Mouse (Mus musculus): ENCODE measurements at regions not wholly inside any gene's neighbourhood (a gene's known extent, or its start where the extent isn't known, plus 50 kb on each side); places are given as distances from the start of the nearest gene placed in this dataset.

DNA sequence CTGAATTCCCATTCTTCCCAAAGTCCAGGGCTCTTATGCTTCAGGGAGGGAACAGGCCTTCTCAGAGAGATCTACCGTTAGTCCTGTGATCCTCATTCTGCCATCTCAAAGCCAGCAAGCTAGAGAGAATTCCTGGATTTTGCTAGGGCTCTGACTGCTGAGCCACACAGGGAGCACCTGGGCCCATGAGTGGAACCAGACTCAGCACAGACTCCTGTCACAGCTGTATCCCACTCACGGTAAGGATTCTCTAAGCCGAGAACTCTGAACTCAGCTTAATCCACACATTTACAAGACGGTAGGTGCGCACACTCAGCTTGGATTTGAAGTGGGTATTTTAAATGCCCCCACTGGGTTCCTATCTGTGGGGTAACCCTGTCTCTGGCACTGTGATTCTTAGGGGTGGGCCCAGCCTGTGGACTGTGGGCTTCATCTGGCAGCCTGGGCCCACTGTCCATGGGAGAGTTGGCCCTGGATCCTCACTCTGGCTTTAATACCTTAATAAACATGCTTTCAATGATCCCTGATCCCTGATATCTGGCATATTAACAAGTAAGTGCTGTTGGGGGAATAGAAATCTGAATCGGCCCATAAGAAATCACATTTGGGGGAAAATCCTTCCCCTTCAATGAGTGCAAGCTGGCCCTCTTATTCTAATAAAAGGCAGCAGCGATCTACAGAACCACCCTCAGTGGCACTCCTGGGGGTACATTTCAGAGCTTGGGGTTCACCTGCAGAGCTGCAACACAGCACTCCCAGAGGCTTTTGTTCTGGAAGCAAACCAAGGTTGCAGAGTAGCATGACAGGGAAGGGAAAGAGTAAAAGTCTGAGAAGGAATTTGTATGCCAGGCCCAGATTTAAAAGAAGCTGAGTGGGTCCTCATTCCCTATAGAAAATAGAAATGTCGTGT, 491.5 kb upstream of the Mgmt start:
- Histone ChIP-seq H3K4me2 (ENCODE audit: low read depth, low read length) (no peak overlapping the region), H3K27me3 (replicated peaks; ENCODE audit: control insufficient read depth, insufficient read depth, low read length) (no peaks in the 10 kb centered on the region), H3K9me3 (ENCODE audit: control insufficient read depth, low read length) (no peaks in the 10 kb centered on the region), H3K27ac (replicated peaks; ENCODE audit: low read depth, low read length) (no peak overlapping the region; the same call in 1 of the 2 replicates), H3K36me3 (ENCODE audit: control insufficient read depth, insufficient read depth, low read length) (no peaks in the 10 kb centered on the region), H3K9ac (ENCODE audit: low read depth, low read length) (no peak overlapping the region), H3K4me3 (ENCODE audit: low read depth, low read length) (no peak overlapping the region), H3K4me1 (ENCODE audit: control insufficient read depth, insufficient read depth, low read length) (peaks cover 34% of the 10 kb centered on the region)
- DNase-seq (ENCODE audit: low spot score) (no peak), ATAC-seq (ENCODE audit: low read depth) (no peak)
- WGBS: 67% methylated on average over 8 of the region's 8 CpGs

DNA sequence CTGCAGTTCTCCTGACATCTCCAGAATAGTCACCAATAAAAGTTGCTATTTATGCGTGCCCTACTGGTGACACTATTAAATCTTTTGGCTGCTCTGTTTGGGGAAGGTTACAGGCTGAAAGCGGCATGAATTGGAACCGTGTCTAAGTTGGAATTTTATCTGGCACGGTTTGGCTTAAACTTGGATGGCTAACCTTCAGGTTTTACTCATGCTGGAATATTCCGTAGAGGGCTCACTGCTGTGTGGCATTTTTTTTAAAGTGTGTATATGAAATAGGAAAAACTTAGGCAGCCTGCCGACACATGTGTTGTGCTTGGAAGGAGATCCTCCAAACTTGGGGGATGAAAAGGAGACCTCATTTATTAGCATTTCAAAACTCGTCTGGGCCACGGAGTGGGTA, 489.0 kb upstream of the Mgmt start:
- no peak overlapping the region for H3K4me2 ChIP-seq (ENCODE audit: low read depth, low read length)
- no peak overlapping the region for H3K9ac ChIP-seq (ENCODE audit: low read depth, low read length)
- H3K27me3 ChIP-seq (replicated peaks; ENCODE audit: control insufficient read depth, insufficient read depth, low read length): no peaks in the 10 kb centered on the region
- no peaks in the 10 kb centered on the region for H3K9me3 ChIP-seq (ENCODE audit: control insufficient read depth, low read length)
- WGBS: 42% methylated on average over 8 of the region's 8 CpGs
- ATAC-seq (ENCODE audit: low read depth) (no peak), DNase-seq (ENCODE audit: low spot score) (peak; percentile 79)
- H3K36me3 ChIP-seq (ENCODE audit: control insufficient read depth, insufficient read depth, low read length): no peaks in the 10 kb centered on the region
- no peak overlapping the region for H3K4me3 ChIP-seq (ENCODE audit: low read depth, low read length)
- peaks cover 34% of the 10 kb centered on the region for H3K4me1 ChIP-seq (ENCODE audit: control insufficient read depth, insufficient read depth, low read length)
- H3K27ac ChIP-seq (replicated peaks; ENCODE audit: low read depth, low read length): no peak overlapping the region

DNA sequence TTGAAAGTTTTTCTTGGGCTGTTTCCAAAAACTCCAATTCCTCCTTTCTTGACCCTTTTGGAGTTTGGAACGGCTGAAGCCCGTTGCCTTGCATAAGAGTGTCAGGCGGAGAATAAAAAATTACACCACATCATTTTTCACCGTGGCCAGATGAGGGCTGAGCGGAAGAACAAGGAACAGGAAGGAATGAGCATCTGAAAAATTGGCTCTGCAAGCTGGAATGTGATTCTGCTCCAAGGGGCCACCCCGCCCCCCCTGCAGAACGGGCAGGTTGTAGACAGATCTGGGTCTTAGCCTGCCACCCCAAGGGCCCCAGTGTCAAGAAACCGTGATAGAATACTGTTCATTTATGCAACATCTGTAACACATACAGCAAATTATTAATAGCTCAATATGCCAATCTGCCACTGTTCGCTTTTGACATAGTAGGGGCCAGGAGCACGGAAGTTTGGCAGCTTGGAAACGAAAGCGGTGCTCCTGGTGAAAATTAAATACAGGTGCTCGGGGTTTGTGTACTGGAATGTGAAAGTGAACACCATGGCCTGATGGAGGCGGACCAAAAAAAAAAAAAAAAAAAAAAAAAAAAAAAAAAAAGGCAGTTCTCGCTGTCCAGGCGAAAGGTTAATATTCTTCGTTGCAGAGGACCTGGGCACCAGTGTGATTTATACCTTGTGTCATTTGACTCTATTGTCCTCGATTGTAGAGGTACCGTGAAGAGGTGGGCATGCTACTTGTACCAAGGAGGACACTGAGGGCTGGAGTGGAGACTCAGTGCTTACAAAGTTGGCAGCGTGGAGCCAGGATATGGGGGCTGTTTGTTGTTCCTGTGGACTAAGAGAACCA, 487.9 kb upstream of the Mgmt start:
- no peaks in the 10 kb centered on the region for H3K9me3 ChIP-seq (ENCODE audit: control insufficient read depth, low read length)
- H3K27ac ChIP-seq (replicated peaks; ENCODE audit: low read depth, low read length): peak overlapping the region; percentile 39; the same call in 1 of the 2 replicates
- DNase-seq (ENCODE audit: low spot score): peak; percentile 82
- no peaks in the 10 kb centered on the region for H3K27me3 ChIP-seq (replicated peaks; ENCODE audit: control insufficient read depth, insufficient read depth, low read length)
- peaks cover 34% of the 10 kb centered on the region for H3K4me1 ChIP-seq (ENCODE audit: control insufficient read depth, insufficient read depth, low read length)
- no peak overlapping the region for H3K9ac ChIP-seq (ENCODE audit: low read depth, low read length)
- peak overlapping the region; percentile 47 for H3K4me2 ChIP-seq (ENCODE audit: low read depth, low read length)
- H3K36me3 ChIP-seq (ENCODE audit: control insufficient read depth, insufficient read depth, low read length): no peaks in the 10 kb centered on the region
- WGBS: 26% methylated on average over 20 of the region's 20 CpGs
- peak; percentile 57 for ATAC-seq (ENCODE audit: low read depth)
- H3K4me3 ChIP-seq (ENCODE audit: low read depth, low read length): 0 out of 2 replicates have a peak overlapping the region, but pooled peaks have one; percentile 5

DNA sequence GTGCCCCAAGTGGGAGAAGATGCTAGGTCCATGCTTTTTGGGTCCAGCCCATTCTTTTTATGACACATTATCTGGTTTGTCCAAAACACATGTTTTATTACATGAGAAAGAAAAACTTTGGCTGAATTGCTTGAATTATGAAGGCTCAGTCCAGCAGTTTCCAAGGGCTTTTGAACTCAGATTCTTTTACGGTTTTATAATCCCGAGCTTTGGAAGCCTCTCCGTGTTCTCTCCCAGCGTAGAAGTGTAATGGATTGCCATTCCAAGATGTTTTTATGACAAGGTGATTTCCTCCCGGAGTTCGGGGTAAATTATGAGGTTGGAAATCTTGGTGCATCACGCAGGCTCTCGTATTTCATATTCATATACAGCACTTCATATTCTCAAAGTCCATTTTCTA, 479.6 kb upstream of the Mgmt start:
- Histone ChIP-seq H3K4me3 (ENCODE audit: low read depth, low read length) (no peak overlapping the region), H3K27ac (replicated peaks; ENCODE audit: low read depth, low read length) (no peak overlapping the region), H3K9ac (ENCODE audit: low read depth, low read length) (no peak overlapping the region), H3K4me1 (ENCODE audit: control insufficient read depth, insufficient read depth, low read length) (0 out of 2 replicates have a peak, but pooled peaks cover 10% of the 10 kb centered on the region), H3K9me3 (ENCODE audit: control insufficient read depth, low read length) (no peaks in the 10 kb centered on the region), H3K36me3 (ENCODE audit: control insufficient read depth, insufficient read depth, low read length) (no peaks in the 10 kb centered on the region), H3K27me3 (replicated peaks; ENCODE audit: control insufficient read depth, insufficient read depth, low read length) (no peaks in the 10 kb centered on the region), H3K4me2 (ENCODE audit: low read depth, low read length) (no peak overlapping the region)
- DNase-seq (ENCODE audit: low spot score) (peak; percentile 42), ATAC-seq (ENCODE audit: low read depth) (no peak)
- WGBS: 71% methylated on average over 8 of the region's 8 CpGs

DNA sequence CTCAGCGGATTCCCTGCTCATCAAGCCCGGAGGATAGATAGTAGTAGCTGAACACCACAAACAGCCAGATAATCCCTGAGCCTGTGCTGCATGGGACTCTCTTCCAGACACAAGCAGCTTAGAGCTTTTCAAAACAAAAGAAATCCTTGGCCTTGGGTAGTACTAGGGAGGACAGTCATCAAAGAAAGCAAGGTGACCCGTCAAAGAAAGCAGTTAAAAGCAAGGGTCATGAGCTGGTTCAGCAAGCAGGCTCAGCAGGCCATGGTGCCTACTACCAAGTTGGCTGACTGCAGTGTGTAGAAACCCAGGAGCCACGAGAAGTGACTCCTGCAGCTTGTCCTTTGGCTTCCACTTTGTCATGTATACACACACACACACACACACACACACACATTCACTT, 477.1 kb upstream of the Mgmt start:
- Histone ChIP-seq H3K27ac (replicated peaks; ENCODE audit: low read depth, low read length) (no peak overlapping the region), H3K9ac (ENCODE audit: low read depth, low read length) (no peak overlapping the region), H3K36me3 (ENCODE audit: control insufficient read depth, insufficient read depth, low read length) (no peaks in the 10 kb centered on the region), H3K4me2 (ENCODE audit: low read depth, low read length) (no peak overlapping the region), H3K27me3 (replicated peaks; ENCODE audit: control insufficient read depth, insufficient read depth, low read length) (no peaks in the 10 kb centered on the region), H3K4me3 (ENCODE audit: low read depth, low read length) (no peak overlapping the region), H3K4me1 (ENCODE audit: control insufficient read depth, insufficient read depth, low read length) (0 out of 2 replicates have a peak, but pooled peaks cover 10% of the 10 kb centered on the region), H3K9me3 (ENCODE audit: control insufficient read depth, low read length) (no peaks in the 10 kb centered on the region)
- DNase-seq (ENCODE audit: low spot score) (no peak), ATAC-seq (ENCODE audit: low read depth) (no peak)
- WGBS: 53% methylated on average over 4 of the region's 4 CpGs

DNA sequence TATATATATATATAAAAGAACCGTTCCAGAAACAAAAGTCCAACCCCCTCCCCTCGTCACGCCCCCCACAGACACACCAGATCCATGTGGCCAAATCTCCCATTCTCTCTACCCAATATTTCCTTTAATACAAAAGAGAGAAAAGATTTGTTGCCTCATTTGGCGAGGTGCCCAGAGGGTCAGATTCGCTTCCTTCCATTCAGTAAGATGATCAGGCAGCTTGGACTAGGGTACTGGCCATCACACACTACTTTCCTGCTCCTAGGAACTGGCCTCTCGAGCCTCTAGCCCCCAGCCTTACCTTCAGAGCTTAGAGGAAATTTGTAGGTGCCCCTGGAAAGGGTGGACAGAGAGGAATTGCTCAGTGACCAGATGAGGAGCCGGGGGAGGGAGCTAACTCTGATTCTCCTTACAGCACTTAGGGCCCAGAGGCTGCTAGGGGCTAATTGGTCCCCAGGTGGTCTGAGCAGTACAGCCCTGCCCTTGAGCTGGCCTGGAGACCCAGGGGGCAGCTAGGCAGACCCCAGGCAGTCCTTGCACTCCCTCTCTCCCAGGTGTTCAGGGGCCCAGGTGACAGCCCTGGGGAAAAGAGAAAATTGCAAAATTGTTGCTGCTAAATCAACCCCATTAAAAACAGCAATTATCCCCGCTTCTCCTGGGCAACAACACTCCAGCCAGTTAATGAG, 470.4 kb upstream of the Mgmt start:
- Histone ChIP-seq H3K9ac (ENCODE audit: low read depth, low read length) (no peak overlapping the region), H3K4me1 (ENCODE audit: control insufficient read depth, insufficient read depth, low read length) (no peaks in the 10 kb centered on the region), H3K36me3 (ENCODE audit: control insufficient read depth, insufficient read depth, low read length) (no peaks in the 10 kb centered on the region), H3K4me2 (ENCODE audit: low read depth, low read length) (no peak overlapping the region), H3K27me3 (replicated peaks; ENCODE audit: control insufficient read depth, insufficient read depth, low read length) (peaks cover 4% of the 10 kb centered on the region; the same call in 1 of the 2 replicates), H3K4me3 (ENCODE audit: low read depth, low read length) (no peak overlapping the region), H3K27ac (replicated peaks; ENCODE audit: low read depth, low read length) (no peak overlapping the region), H3K9me3 (ENCODE audit: control insufficient read depth, low read length) (no peaks in the 10 kb centered on the region)
- DNase-seq (ENCODE audit: low spot score): peak; percentile 60
- ATAC-seq (ENCODE audit: low read depth): peak; percentile 72; the same call in 1 of the 2 replicates
- WGBS: 56% methylated on average over 8 of the region's 8 CpGs

DNA sequence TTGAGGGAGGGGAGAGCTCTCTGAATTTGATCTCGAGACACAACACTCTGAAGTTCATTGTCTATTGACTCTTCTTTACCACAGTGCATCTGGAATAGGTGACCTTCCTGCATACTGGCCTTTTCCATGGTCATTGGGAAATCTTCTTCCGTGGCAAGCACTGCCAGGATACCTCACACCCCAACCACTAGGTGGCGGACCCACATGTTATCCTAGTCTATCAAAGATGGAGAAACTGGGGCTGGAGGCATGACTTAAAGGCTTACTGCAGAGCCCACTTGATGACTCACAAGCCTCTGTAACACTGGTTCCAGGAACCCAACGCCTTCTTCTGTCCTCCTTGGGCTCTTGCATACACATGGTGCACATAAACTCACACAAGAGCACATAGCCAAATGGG, 467.2 kb upstream of the Mgmt start:
- no peaks in the 10 kb centered on the region for H3K4me1 ChIP-seq (ENCODE audit: control insufficient read depth, insufficient read depth, low read length)
- H3K9me3 ChIP-seq (ENCODE audit: control insufficient read depth, low read length): no peaks in the 10 kb centered on the region
- no peak overlapping the region for H3K4me2 ChIP-seq (ENCODE audit: low read depth, low read length)
- H3K4me3 ChIP-seq (ENCODE audit: low read depth, low read length): no peak overlapping the region
- H3K27ac ChIP-seq (replicated peaks; ENCODE audit: low read depth, low read length): no peak overlapping the region
- no peak for DNase-seq (ENCODE audit: low spot score)
- WGBS: 59% methylated on average over 4 of the region's 4 CpGs
- no peak for ATAC-seq (ENCODE audit: low read depth)
- no peak overlapping the region for H3K9ac ChIP-seq (ENCODE audit: low read depth, low read length)
- H3K36me3 ChIP-seq (ENCODE audit: control insufficient read depth, insufficient read depth, low read length): no peaks in the 10 kb centered on the region
- H3K27me3 ChIP-seq (replicated peaks; ENCODE audit: control insufficient read depth, insufficient read depth, low read length): peaks cover 13% of the 10 kb centered on the region; the same call in 1 of the 2 replicates
